Mouse (Mus musculus): ENCODE measurements around the gene Gcn1l1. TPM values are rescaled to one million over a fixed set of nuclear protein-coding genes. Genes with fewer than 3 reads are reported as not detected.

The Gcn1l1 gene
- polyA plus RNA-seq, 1 experiment from 2014 or later, result 55.6 TPM

DNA sequence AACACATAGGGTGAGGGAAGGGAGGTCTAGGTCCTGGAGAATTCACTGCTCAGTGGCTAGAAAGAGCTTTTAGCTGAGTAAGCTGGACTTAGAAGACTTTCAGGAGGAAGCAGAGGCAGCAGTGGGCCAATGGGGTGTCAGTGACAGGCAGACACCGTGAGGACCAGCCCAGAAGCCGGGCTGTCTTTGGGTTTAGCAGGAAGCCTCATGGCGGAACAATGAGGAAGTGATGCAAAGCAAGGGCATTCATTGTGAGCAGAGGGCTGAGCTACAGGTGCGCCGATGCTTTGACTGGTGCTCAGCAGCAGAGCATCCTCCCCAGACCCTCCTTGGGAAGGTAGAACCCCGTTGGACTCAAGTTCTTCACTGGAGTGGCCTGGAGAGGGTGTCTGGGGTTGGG, 70.5 kb downstream of the Gcn1l1 start:
- Histone ChIP-seq H3K36me3 (ENCODE audit: control insufficient read depth, insufficient read depth, low read length) (peaks cover 21% of the 10 kb centered on the region), H3K27ac (ENCODE audit: low read depth, low read length) (no peak overlapping the region), H3K4me1 (replicated peaks; ENCODE audit: control insufficient read depth, insufficient read depth, low read length) (peaks cover 37% of the 10 kb centered on the region), H3K9me3 (ENCODE audit: control insufficient read depth, low read length) (no peaks in the 10 kb centered on the region), H3K27me3 (replicated peaks; ENCODE audit: control insufficient read depth, insufficient read depth, low read length) (no peaks in the 10 kb centered on the region), H3K4me3 (ENCODE audit: low read depth, low read length) (no peak overlapping the region), H3K4me2 (0 out of 2 replicates have a peak overlapping the region, but pooled peaks have one; percentile 10), H3K9ac (ENCODE audit: low read depth, low read length) (peak overlapping the region; percentile 10; the same call in 1 of the 2 replicates)
- DNase-seq (ENCODE audit: low spot score) (no peak), ATAC-seq (replicated peaks; ENCODE audit: low FRiP score) (no peak)
- WGBS, result 62% methylated on average over 6 of the region's 6 CpGs

DNA sequence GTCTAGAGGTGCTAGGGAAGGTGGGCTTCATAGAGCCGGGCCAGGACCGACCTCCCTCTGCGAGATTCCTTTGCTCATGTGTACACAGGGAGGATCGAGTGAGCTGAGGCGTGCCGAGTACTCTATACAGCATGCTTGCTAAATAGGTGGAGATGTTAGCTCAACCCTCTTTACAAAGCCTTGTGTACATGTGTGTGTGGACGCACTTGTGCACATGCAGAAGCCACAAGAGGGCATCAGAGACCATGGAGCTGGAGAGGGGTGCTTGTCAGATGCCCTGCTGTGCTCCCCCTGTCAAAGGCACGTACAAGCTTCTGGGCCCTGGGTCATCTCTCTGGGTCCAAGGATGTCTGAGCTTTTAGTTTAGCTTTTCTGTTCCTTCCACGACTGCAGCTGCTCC, 79.1 kb downstream of the Gcn1l1 start:
- Histone ChIP-seq H3K4me2 (no peak overlapping the region), H3K9me3 (ENCODE audit: control insufficient read depth, low read length) (no peaks in the 10 kb centered on the region), H3K4me1 (replicated peaks; ENCODE audit: control insufficient read depth, insufficient read depth, low read length) (no peaks in the 10 kb centered on the region), H3K9ac (ENCODE audit: low read depth, low read length) (no peak overlapping the region), H3K4me3 (ENCODE audit: low read depth, low read length) (no peak overlapping the region), H3K27ac (ENCODE audit: low read depth, low read length) (no peak overlapping the region), H3K36me3 (ENCODE audit: control insufficient read depth, insufficient read depth, low read length) (peaks cover 58% of the 10 kb centered on the region), H3K27me3 (replicated peaks; ENCODE audit: control insufficient read depth, insufficient read depth, low read length) (no peaks in the 10 kb centered on the region)
- 87% methylated on average over 9 of the region's 9 CpGs for WGBS
- DNase-seq (ENCODE audit: low spot score), result no peak
- ATAC-seq (replicated peaks; ENCODE audit: low FRiP score), result no peak

DNA sequence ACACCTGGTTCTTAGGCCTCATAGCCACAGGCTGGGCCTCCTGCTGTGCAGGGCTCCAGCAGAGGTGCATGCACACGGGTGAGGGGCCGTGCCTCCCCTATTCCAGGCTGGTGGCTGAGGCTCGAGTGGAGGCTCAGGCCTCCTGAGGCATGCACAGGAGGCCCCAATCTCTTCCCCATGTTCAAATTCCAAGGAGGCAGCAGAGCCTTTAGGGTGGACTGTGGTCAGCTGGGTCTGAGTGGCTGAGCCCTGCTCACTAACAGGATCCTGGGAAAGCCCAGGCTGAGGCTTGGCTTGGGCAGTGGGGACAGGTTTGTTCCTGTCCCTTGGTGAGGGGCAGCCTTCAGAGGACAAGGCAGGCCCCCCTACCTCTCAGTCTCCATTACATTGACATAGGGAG, 83.8 kb downstream of the Gcn1l1 start:
- 70% methylated on average over 3 of the region's 3 CpGs for WGBS
- no peak overlapping the region for H3K4me2 ChIP-seq
- no peak overlapping the region for H3K27ac ChIP-seq (ENCODE audit: low read depth, low read length)
- ATAC-seq (replicated peaks; ENCODE audit: low FRiP score), result no peak
- H3K9me3 ChIP-seq (ENCODE audit: control insufficient read depth, low read length), result no peaks in the 10 kb centered on the region
- H3K4me3 ChIP-seq (ENCODE audit: low read depth, low read length), result no peak overlapping the region
- H3K27me3 ChIP-seq (replicated peaks; ENCODE audit: control insufficient read depth, insufficient read depth, low read length), result no peaks in the 10 kb centered on the region
- peaks cover 24% of the 10 kb centered on the region for H3K36me3 ChIP-seq (ENCODE audit: control insufficient read depth, insufficient read depth, low read length)
- peaks cover 4% of the 10 kb centered on the region for H3K4me1 ChIP-seq (replicated peaks; ENCODE audit: control insufficient read depth, insufficient read depth, low read length)
- H3K9ac ChIP-seq (ENCODE audit: low read depth, low read length), result no peak overlapping the region
- DNase-seq (ENCODE audit: low spot score), result no peak

DNA sequence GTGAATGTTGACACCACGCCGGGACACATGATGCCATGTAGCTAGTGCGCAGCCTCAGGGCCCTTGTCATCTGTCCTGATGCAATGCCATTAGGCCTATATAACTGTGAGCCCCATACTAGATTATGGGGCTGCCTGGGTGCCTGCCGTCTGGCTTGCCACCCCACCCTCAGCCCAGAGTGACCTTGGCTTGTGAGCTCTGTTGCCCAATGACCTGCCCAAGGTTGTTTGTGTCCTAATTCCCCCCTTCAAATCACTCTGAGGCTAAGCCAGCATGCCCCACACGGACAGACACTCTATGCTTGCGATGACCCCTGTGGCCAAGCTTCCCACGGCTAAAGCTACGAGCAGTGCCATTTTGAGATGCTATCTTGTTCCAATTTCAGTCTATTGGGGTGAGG, 84.6 kb downstream of the Gcn1l1 start:
- WGBS, result 86% methylated on average over 8 of the region's 8 CpGs
- DNase-seq (ENCODE audit: low spot score), result no peak
- Histone ChIP-seq H3K27ac (ENCODE audit: low read depth, low read length) (no peak overlapping the region), H3K4me3 (ENCODE audit: low read depth, low read length) (no peak overlapping the region), H3K4me2 (no peak overlapping the region), H3K9me3 (ENCODE audit: control insufficient read depth, low read length) (no peaks in the 10 kb centered on the region), H3K9ac (ENCODE audit: low read depth, low read length) (no peak overlapping the region), H3K27me3 (replicated peaks; ENCODE audit: control insufficient read depth, insufficient read depth, low read length) (no peaks in the 10 kb centered on the region), H3K4me1 (replicated peaks; ENCODE audit: control insufficient read depth, insufficient read depth, low read length) (peaks cover 4% of the 10 kb centered on the region), H3K36me3 (ENCODE audit: control insufficient read depth, insufficient read depth, low read length) (peaks cover 18% of the 10 kb centered on the region)
- ATAC-seq (replicated peaks; ENCODE audit: low FRiP score), result no peak

DNA sequence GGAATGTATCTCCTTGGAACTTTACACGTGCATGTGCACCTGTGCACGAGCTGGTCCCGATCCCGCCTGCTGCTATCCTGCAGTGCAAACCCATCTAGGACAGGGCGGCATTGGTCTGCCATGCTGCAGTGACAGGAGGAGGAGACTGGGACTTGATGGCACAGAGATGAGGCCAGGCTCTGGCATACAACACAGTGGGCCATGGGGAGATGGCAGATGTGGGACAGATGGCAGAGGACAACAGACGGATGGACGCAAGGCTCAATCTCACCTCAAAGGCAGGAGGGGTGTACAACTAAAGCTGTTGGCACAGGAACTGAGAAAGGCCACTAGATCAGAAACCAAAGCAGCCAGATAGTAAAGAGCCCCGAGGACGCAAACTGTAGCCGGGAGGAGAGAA, 85.8 kb downstream of the Gcn1l1 start:
- Histone ChIP-seq H3K9ac (ENCODE audit: low read depth, low read length) (no peak overlapping the region), H3K4me3 (ENCODE audit: low read depth, low read length) (no peak overlapping the region)
- no peak for ATAC-seq (replicated peaks; ENCODE audit: low FRiP score)

DNA sequence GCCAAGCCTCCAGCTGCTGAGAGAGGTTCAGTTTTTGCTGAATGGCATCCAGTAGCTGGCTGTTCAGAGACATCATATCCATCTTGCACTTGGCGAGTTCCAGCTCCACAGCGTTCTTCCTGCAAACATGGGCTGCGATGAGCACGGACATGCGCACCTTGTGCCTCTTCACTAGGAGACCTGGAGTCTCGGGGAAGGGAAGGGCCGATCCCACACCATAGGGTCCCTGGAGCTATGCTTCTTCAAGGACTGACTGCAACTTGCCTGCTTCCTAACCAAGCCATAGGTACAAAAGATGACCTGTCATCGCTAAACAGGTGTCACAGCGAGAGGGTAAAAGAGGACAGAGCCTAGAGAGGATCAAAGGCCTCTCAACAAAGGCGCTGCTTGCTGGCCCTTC, 86.8 kb downstream of the Gcn1l1 start:
- Histone ChIP-seq H3K27ac (ENCODE audit: low read depth, low read length) (no peak overlapping the region), H3K36me3 (ENCODE audit: control insufficient read depth, insufficient read depth, low read length) (no peaks in the 10 kb centered on the region; the same call in 1 of the 2 replicates), H3K27me3 (replicated peaks; ENCODE audit: control insufficient read depth, insufficient read depth, low read length) (no peaks in the 10 kb centered on the region), H3K4me1 (replicated peaks; ENCODE audit: control insufficient read depth, insufficient read depth, low read length) (peaks cover 4% of the 10 kb centered on the region), H3K4me2 (peak overlapping the region; percentile 70), H3K9ac (ENCODE audit: low read depth, low read length) (no peak overlapping the region), H3K4me3 (ENCODE audit: low read depth, low read length) (0 out of 2 replicates have a peak overlapping the region, but pooled peaks have one; percentile 48), H3K9me3 (ENCODE audit: control insufficient read depth, low read length) (no peaks in the 10 kb centered on the region)
- ATAC-seq (replicated peaks; ENCODE audit: low FRiP score), result no peak
- WGBS, result 93% methylated on average over 10 of the region's 10 CpGs
- DNase-seq (ENCODE audit: low spot score), result no peak

More for the DNA sequence above, 85.8 kb downstream of the Gcn1l1 start:
- H3K36me3 ChIP-seq (ENCODE audit: control insufficient read depth, insufficient read depth, low read length), result peaks cover 7% of the 10 kb centered on the region
- no peak overlapping the region for H3K27ac ChIP-seq (ENCODE audit: low read depth, low read length)
- 94% methylated on average over 10 of the region's 10 CpGs for WGBS
- peaks cover 4% of the 10 kb centered on the region for H3K4me1 ChIP-seq (replicated peaks; ENCODE audit: control insufficient read depth, insufficient read depth, low read length)
- no peaks in the 10 kb centered on the region for H3K27me3 ChIP-seq (replicated peaks; ENCODE audit: control insufficient read depth, insufficient read depth, low read length)
- no peak for DNase-seq (ENCODE audit: low spot score)
- H3K9me3 ChIP-seq (ENCODE audit: control insufficient read depth, low read length), result no peaks in the 10 kb centered on the region
- no peak overlapping the region for H3K4me2 ChIP-seq

DNA sequence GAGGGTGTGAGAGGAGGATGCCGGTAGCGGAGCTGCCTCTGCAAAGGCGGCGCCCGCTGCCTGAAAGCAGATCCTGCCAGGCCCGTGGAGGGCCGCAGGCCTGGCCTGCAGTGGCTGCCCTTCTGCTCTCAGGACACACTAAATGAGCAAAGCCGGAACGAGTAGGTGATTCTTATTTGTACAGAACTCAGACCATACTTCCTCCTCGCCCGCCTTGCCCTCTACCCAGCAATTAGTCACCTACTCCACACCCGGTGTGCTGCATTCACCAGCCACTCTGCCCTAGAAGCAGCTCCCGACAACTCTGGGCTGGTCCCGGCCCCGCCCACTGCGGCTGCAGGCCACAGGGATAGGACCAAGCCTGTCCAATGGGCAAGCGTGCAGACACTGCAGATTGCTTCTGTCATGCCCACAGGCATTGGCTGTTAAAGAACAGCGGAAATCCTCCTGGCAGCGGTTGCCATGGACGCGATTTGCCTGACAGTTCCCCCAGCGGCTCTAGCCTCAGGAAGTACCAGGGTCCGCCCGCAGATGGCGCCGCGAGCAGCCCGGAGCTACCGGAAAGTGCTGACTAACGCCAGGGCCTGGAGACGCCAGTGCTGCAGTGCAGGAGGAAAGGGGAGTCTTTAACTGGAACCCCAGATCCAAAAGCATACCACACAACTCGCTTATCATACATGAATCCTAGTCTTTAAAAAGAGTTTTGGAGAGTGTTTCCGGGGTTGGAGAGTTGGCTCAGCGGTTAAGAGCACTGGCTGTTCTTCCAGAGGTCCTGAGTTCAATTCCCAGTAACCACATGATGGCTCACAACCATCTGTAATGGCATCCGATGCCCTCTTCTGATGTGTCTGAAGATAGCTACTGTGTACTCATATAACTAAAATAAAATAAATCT, 87.9 kb downstream of the Gcn1l1 start:
- H3K4me2 ChIP-seq, result peak overlapping the region; percentile 70
- no peaks in the 10 kb centered on the region for H3K36me3 ChIP-seq (ENCODE audit: control insufficient read depth, insufficient read depth, low read length)
- peak overlapping the region; percentile 28; the same call in 1 of the 2 replicates for H3K27ac ChIP-seq (ENCODE audit: low read depth, low read length)
- ATAC-seq (replicated peaks; ENCODE audit: low FRiP score), result peak; percentile 100
- peak; percentile 100 for DNase-seq (ENCODE audit: low spot score)
- no peaks in the 10 kb centered on the region for H3K27me3 ChIP-seq (replicated peaks; ENCODE audit: control insufficient read depth, insufficient read depth, low read length)
- H3K9me3 ChIP-seq (ENCODE audit: control insufficient read depth, low read length), result no peaks in the 10 kb centered on the region
- H3K4me1 ChIP-seq (replicated peaks; ENCODE audit: control insufficient read depth, insufficient read depth, low read length), result peaks cover 4% of the 10 kb centered on the region
- peak overlapping the region; percentile 48 for H3K4me3 ChIP-seq (ENCODE audit: low read depth, low read length)
- peak overlapping the region; percentile 55 for H3K9ac ChIP-seq (ENCODE audit: low read depth, low read length)
- 4% methylated on average over 35 of the region's 35 CpGs for WGBS

DNA sequence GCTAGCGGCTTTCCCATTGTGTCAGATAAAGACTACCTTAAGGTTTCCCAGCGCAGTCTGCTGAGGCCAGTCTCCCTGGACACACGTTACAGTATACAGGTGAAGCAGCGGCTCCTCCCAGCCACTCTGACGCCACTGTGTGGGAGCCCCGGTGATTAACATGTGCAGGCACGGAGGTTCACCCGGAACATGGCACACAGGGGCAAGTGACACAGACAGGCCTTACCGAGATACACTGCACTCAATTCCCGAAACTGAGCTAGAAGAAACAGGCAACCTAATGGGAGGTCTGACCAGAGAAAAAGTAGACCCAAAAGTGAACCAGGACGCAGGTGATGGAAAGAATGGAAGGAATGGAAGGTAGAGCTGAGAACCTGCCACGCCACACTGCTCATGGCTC, 88.7 kb downstream of the Gcn1l1 start:
- ATAC-seq (replicated peaks; ENCODE audit: low FRiP score) (no peak), DNase-seq (ENCODE audit: low spot score) (no peak)
- no peak overlapping the region for H3K9ac ChIP-seq (ENCODE audit: low read depth, low read length)
- H3K27me3 ChIP-seq (replicated peaks; ENCODE audit: control insufficient read depth, insufficient read depth, low read length), result no peaks in the 10 kb centered on the region
- H3K36me3 ChIP-seq (ENCODE audit: control insufficient read depth, insufficient read depth, low read length), result no peaks in the 10 kb centered on the region
- H3K4me2 ChIP-seq, result no peak overlapping the region
- H3K27ac ChIP-seq (ENCODE audit: low read depth, low read length), result no peak overlapping the region
- H3K9me3 ChIP-seq (ENCODE audit: control insufficient read depth, low read length), result no peaks in the 10 kb centered on the region
- H3K4me1 ChIP-seq (replicated peaks; ENCODE audit: control insufficient read depth, insufficient read depth, low read length), result peaks cover 4% of the 10 kb centered on the region
- WGBS, result 88% methylated on average over 12 of the region's 12 CpGs
- no peak overlapping the region for H3K4me3 ChIP-seq (ENCODE audit: low read depth, low read length)

DNA sequence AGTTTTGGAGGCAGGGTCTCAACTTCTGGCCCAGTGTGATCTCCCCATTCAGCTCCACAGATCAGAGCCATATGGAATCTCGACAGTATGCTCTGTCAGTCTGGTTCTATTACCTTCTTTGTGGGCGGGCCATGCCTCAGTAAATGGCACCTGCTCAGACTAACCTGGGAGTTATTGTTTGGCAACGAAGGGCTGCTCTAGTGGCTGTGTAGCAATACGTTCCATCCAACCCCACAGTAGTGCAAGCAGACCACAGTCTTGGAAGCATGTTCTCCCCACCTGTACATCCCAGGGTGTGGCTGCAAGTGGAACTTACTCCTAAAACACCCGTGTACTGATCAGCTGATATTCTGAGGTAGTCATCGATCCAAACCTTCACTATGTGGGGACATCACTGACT, 91.6 kb downstream of the Gcn1l1 start:
- H3K4me1 ChIP-seq (replicated peaks; ENCODE audit: control insufficient read depth, insufficient read depth, low read length), result peaks cover 4% of the 10 kb centered on the region

More for the DNA sequence above, 91.6 kb downstream of the Gcn1l1 start:
- no peak overlapping the region for H3K4me2 ChIP-seq
- DNase-seq (ENCODE audit: low spot score) (no peak), ATAC-seq (replicated peaks; ENCODE audit: low FRiP score) (no peak)
- no peak overlapping the region for H3K9ac ChIP-seq (ENCODE audit: low read depth, low read length)
- no peaks in the 10 kb centered on the region for H3K9me3 ChIP-seq (ENCODE audit: control insufficient read depth, low read length)
- H3K27me3 ChIP-seq (replicated peaks; ENCODE audit: control insufficient read depth, insufficient read depth, low read length), result no peaks in the 10 kb centered on the region
- H3K36me3 ChIP-seq (ENCODE audit: control insufficient read depth, insufficient read depth, low read length), result no peaks in the 10 kb centered on the region
- no peak overlapping the region for H3K27ac ChIP-seq (ENCODE audit: low read depth, low read length)
- WGBS, result 75% methylated on average over 6 of the region's 6 CpGs
- no peak overlapping the region for H3K4me3 ChIP-seq (ENCODE audit: low read depth, low read length)

All from liver, embryonic 11.5 days (tissue).